Mouse (Mus musculus): ENCODE measurements around the gene Ccer1. TPM values are rescaled to one million over a fixed set of nuclear protein-coding genes. Genes with fewer than 3 reads are reported as not detected.
A peak's percentile ranks its signal among the peaks of the same experiment; 100 is the strongest.
"Not testable (repeated sequence)": the region's sequence is repeated elsewhere in the genome, so short reads cannot be mapped to it uniquely, and the experiment has no call there.

Ccer1 gene
- total RNA-seq (2021), result not detected in 2 replicates
- long read RNA-seq, experiment 1, result 0 reads
- long read RNA-seq, experiment 2, result 0 reads

DNA sequence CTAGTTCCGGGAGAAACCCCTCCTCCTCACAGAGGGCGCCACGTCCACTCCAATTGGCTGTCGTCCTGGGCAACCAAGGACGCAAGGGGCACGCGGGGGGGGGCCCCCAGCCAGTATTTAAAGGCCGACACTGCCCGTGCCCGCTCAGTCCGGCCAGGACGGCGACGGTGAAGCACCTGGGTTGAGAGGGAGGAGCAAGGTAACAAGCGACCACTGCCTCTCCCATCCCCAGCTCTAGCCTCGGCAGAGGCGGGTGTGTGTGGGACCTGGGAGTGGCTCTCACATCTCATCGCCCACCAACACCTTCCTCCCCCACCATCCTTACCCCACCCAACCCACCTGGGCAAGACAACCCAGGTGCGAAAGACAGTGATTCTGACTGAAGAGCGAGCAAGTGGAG is at the start of gene Ccer1:
Gene Ccer1, plus strand, starts transcription at position 147 of the 400 bp plus-strand sequence.
- DNase-seq, result peak; percentile 9

GRCm38 (mm10) chr10:97643768-97644167 is 49.1 kb upstream of the Ccer1 start, which contains the start of gene Epyc:
TSS of gene Epyc (plus strand) at chr10:97644068.
- no peak for DNase-seq

DNA sequence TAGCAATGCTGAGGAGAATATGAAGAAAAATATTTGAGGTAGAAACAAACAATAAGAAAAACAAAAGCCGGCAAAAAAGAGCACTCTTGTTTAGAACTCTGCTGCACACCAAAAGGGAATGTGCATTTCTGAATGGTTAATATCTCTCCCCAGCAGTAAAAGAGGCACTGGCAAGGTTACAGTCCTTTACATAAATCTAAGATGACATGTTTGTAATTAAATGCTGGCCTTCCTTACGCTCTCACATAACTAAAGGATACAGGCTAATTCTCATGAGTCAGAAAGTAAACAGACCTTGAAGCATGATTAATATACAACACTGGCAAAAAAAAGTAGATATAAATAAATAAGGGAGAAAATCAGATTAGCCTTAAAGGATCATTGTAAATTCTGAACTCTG is 42.5 kb upstream of the Ccer1 start:
- DNase-seq, result no peak

DNA sequence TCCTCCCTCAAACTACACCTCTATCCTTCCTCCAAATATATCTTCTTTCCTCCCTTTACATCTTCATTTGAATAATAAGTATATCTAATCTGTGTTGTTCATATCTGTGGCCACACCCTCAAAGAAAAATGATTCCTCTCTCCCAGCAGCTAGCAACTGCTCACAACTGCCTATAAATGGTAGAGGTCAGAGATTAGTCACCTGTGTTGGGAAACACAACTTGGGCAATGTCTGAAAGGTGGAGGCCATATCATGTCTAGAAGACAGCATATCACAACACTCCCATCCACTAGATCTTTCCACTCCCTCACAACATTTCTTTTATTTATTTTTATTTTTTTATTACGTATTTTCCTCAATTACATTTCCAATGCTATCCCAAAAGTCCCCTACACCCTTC is 33.4 kb upstream of the Ccer1 start:
- peak; percentile 19 for DNase-seq

- no peak for DNase-seq
Observed at GRCm38 (mm10) chr10:97668656-97669055, 24.2 kb upstream of the Ccer1 start.

- peak; percentile 47 for DNase-seq
Observed at GRCm38 (mm10) chr10:97670202-97670601, 22.7 kb upstream of the Ccer1 start.

GRCm38 (mm10) chr10:97673239-97673638 is 19.6 kb upstream of the Ccer1 start:
- DNase-seq, result no peak

GRCm38 (mm10) chr10:97682981-97683380 is 9.9 kb upstream of the Ccer1 start:
- no peak for DNase-seq

DNA sequence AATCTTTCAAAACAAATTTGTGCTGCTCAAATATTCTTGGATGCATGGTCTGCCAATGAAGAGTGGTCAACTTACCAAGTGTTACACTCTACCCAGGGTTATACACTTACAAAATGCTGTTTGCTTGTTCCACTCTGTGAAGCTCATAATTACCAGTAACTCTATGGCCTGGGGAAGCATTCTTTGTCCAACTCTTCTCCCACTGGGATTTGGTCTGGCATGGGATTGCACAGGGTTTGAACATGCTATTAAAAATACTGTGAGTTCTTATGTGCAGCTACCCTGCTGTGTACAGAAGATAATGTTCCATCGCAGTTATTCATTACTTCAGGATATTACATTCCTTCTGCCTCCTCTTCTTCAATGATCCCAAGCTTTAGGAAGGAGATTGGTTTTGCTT is 5.7 kb upstream of the Ccer1 start:
- peak; percentile 38 for DNase-seq

DNA sequence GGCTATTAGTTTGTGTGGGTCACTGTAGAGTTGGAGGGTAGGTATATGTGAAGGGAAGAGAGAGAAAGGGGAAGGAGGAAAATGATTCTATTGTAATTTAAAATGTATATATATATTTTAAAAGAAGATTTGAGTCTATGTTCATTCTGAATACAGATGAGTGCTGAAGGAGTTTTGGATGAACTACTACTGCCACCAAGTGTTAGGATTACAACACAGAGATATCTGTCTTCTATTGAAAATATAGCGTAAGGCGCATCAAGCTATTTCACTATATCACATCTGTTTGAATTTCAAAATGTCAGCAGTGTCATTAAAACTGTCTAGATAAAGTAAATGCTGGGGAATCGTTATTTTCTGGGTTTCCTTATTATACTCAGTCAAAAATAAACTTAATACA is 3.4 kb upstream of the Ccer1 start:
- DNase-seq, result no peak

GRCm38 (mm10) chr10:97693398-97694135 is 708 bp downstream of the Ccer1 start:
- DNase-seq, result no peak

GRCm38 (mm10) chr10:97702321-97702720 is 9.5 kb downstream of the Ccer1 start:
- no peak for DNase-seq

DNA sequence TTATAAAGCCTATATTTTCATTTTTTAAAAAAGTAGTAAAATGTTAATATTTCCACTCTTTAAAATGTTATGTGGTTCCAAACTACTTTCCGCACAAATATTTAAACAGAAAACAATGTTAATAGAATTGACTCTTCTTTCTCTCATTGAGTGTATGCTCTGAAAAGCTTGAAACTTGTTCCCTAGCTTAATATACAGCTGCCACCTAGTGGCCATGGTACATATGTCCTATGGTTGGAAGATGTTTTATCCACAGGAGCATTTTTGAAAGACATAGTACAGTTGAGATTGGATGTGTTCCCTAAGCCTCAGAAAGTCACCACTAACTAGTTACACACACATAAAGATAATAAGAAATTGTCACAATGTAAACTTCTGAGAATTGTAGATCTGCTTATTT is 11.7 kb downstream of the Ccer1 start:
- DNase-seq, result peak; percentile 60

DNA sequence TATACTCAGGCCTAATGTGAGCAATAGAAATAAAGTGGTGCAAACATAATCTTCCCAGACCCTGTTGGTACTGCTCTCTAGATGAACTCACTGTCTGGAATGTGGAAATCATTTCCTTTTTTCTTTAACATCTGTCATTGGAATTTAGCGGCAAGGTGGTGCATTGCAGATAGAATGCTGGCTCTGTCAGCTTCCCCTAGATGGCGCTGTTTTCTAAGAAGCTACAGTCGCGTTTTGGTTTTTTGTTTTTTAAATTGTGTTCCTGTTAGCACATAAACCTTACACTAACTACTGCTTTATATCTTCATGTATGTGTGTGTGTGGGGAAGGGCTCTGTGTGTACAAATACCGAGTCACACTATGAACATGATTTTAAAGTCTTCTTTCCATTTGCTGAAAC is 19.8 kb downstream of the Ccer1 start:
- peak; percentile 43 for DNase-seq

DNA sequence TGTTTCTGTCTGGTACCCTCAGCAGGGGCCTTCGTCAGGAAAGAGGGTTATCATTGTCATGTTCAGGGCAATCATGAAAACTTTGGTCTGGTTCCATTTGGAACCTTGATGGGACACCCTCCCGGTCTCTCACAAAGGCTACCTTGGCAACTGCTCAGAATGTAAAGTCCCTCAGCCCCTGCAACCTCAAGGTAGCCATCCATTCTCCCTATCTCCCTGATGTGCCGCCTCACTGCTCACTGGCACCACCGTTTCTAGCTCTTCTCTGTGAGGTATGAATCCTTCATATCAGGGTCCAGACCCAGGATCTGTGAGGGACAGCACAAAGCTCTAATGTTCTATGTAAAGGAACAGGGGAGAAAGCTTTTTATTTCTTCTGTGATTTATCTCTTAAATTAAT is 21.7 kb downstream of the Ccer1 start:
- DNase-seq, result no peak

GRCm38 (mm10) chr10:97715289-97715906 is 22.5 kb downstream of the Ccer1 start:
- DNase-seq, result no peak

DNA sequence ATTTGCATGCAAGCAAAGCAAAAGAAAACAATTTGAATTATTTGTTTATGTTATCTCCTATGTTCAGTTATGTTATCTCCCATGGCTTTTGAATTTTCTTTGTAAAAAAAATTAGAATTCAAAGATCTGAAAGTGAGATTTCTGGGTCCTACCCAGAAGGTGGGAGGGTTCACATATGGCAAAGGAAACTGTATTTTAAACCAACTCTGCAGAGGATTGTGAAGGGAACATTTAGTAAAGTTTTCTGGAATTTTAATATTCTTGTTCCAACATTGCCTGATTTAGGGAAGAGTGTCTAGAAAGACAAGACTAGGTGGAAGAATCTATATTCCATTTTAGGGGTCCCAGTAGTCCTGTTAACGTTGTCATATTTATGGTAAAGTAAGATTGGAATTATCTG is 24.4 kb downstream of the Ccer1 start:
- no peak for DNase-seq

DNA sequence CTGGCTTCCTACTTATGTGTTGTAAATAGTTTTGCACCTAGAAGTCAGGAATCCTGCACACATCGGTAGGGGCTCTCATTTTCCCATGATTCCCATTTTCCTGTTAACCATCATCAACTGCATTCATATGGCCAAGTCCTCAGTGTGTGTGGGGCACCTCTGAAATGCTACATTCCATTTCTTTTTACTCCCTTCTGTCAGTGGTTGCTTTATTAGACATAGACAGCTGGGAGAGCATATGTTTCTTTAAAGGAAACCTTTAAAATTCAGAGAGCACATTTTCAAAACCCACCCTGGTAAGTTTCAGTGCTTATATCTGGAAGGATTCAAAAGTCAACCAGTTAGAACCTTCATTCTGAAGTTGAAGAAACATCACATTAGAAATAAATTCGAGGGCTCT is 25.2 kb downstream of the Ccer1 start:
- DNase-seq, result no peak

DNA sequence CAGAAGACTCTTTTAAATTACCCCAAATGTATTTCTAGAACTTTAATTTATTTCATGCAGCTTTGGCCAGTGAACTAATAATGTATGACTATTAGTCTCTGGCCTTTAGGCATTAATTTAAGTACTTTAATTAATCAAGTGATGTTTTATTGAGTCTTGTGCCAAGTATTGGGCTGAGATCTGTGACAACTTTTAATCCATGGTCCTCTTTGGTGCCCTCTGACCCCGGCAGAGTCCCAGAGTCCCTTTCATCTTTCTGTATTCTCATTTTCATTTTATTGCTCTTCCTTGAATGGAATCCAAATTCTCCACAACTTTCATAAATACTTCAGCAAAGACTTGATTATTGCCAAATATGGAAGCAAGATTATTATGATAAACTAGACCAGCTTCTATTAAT is 27.8 kb downstream of the Ccer1 start:
- no peak for DNase-seq

DNA sequence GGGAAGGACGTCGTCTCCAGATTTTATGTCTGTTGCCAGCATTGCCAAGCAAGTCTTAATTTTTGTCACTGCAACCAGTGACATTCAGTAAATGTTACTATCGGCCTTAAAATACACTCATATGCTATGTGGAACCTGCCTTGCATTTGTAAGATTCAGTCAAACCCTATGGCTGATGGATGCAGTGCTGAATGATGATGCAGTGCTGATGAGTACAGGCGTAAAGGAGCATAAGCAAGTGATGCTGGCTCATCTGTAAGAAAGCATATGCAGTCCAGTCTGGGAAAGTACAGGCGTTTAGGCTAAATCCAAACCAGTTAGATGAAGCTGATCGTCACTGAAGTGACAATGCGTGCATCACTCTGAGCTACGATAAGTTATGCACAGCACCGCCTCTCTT is 29.9 kb downstream of the Ccer1 start:
- DNase-seq, result no peak

- DNase-seq, result no peak
Observed at GRCm38 (mm10) chr10:97725929-97726328, 33.1 kb downstream of the Ccer1 start.

- not testable (repeated sequence) for DNase-seq
Observed at GRCm38 (mm10) chr10:97726655-97727054, 33.8 kb downstream of the Ccer1 start, which contains the start of gene C030005K15Rik. TSS of gene C030005K15Rik (minus strand) at chr10:97726755.
